Mouse (Mus musculus): ENCODE results near the gene Cx3cr1. TPM values are rescaled to one million over a fixed set of nuclear protein-coding genes. Genes with fewer than 3 reads are reported as not detected.

The Cx3cr1 gene
- polyA plus RNA-seq, 1 experiment: not detected

GRCm38 (mm10) chr9:120068047-120068446 lies 1.6 kb downstream of the Cx3cr1 start:
- Histone ChIP-seq H3K9ac (ENCODE audit: low read depth, poor library complexity, severe bottlenecking) (no peak overlapping the region), H3K36me3 (ENCODE audit: control insufficient read depth, insufficient read depth, low read length, poor library complexity, severe bottlenecking) (no peaks in the 10 kb centered on the region), H3K27me3 (ENCODE audit: control insufficient read depth, insufficient read depth, low read length, poor library complexity, severe bottlenecking) (no peaks in the 10 kb centered on the region), H3K9me3 (replicated peaks; ENCODE audit: control insufficient read depth, insufficient read depth, low read length, poor library complexity, severe bottlenecking) (no peaks in the 10 kb centered on the region), H3K4me1 (ENCODE audit: control insufficient read depth, insufficient read depth, low read length) (no peaks in the 10 kb centered on the region), H3K4me3 (ENCODE audit: low read depth, low read length) (no peak overlapping the region), H3K27ac (ENCODE audit: insufficient read depth, low read length) (no peak overlapping the region)
- no peak for TF ChIP-seq CTCF (IDR thresholded peaks at IDR 0.05; ENCODE audit: low read depth, low read length)
- TF ChIP-seq EP300 (IDR thresholded peaks at IDR 0.05; ENCODE audit: insufficient read depth, low read depth, low read length): no peak
- TF ChIP-seq POLR2A (IDR thresholded peaks at IDR 0.05; ENCODE audit: insufficient read depth, low read length): no peak

GRCm38 (mm10) chr9:120067609-120068008 lies 2.1 kb downstream of the Cx3cr1 start:
- Histone ChIP-seq H3K36me3 (ENCODE audit: control insufficient read depth, insufficient read depth, low read length, poor library complexity, severe bottlenecking) (no peaks in the 10 kb centered on the region), H3K4me1 (ENCODE audit: control insufficient read depth, insufficient read depth, low read length) (no peaks in the 10 kb centered on the region), H3K4me3 (ENCODE audit: low read depth, low read length) (no peak overlapping the region), H3K27ac (ENCODE audit: insufficient read depth, low read length) (no peak overlapping the region), H3K9ac (ENCODE audit: low read depth, poor library complexity, severe bottlenecking) (no peak overlapping the region), H3K27me3 (ENCODE audit: control insufficient read depth, insufficient read depth, low read length, poor library complexity, severe bottlenecking) (no peaks in the 10 kb centered on the region), H3K9me3 (replicated peaks; ENCODE audit: control insufficient read depth, insufficient read depth, low read length, poor library complexity, severe bottlenecking) (no peaks in the 10 kb centered on the region)
- no peak for TF ChIP-seq POLR2A (IDR thresholded peaks at IDR 0.05; ENCODE audit: insufficient read depth, low read length)

- H3K4me1 ChIP-seq (ENCODE audit: control insufficient read depth, insufficient read depth, low read length): no peaks in the 10 kb centered on the region
- H3K36me3 ChIP-seq (ENCODE audit: control insufficient read depth, insufficient read depth, low read length, poor library complexity, severe bottlenecking): no peaks in the 10 kb centered on the region
- TF ChIP-seq EP300 (IDR thresholded peaks at IDR 0.05; ENCODE audit: insufficient read depth, low read depth, low read length): no peak
- TF ChIP-seq POLR2A (IDR thresholded peaks at IDR 0.05; ENCODE audit: insufficient read depth, low read length): no peak
- no peak for TF ChIP-seq CTCF (IDR thresholded peaks at IDR 0.05; ENCODE audit: low read depth, low read length)
- no peak overlapping the region for H3K9ac ChIP-seq (ENCODE audit: low read depth, poor library complexity, severe bottlenecking)
- H3K27ac ChIP-seq (ENCODE audit: insufficient read depth, low read length): no peak overlapping the region
- no peak overlapping the region for H3K4me3 ChIP-seq (ENCODE audit: low read depth, low read length)
- H3K9me3 ChIP-seq (replicated peaks; ENCODE audit: control insufficient read depth, insufficient read depth, low read length, poor library complexity, severe bottlenecking): no peaks in the 10 kb centered on the region
- H3K27me3 ChIP-seq (ENCODE audit: control insufficient read depth, insufficient read depth, low read length, poor library complexity, severe bottlenecking): no peaks in the 10 kb centered on the region
Measured at GRCm38 (mm10) chr9:120064317-120064716, 5.4 kb downstream of the Cx3cr1 start.

GRCm38 (mm10) chr9:120058730-120059129 lies 10.9 kb downstream of the Cx3cr1 start:
- TF ChIP-seq CTCF (IDR thresholded peaks at IDR 0.05; ENCODE audit: low read depth, low read length) (no peak), POLR2A (IDR thresholded peaks at IDR 0.05; ENCODE audit: insufficient read depth, low read length) (no peak), EP300 (IDR thresholded peaks at IDR 0.05; ENCODE audit: insufficient read depth, low read depth, low read length) (no peak)
- no peak overlapping the region for H3K9ac ChIP-seq (ENCODE audit: low read depth, poor library complexity, severe bottlenecking)
- no peak overlapping the region for H3K27ac ChIP-seq (ENCODE audit: insufficient read depth, low read length)
- no peaks in the 10 kb centered on the region for H3K4me1 ChIP-seq (ENCODE audit: control insufficient read depth, insufficient read depth, low read length)
- no peaks in the 10 kb centered on the region for H3K9me3 ChIP-seq (replicated peaks; ENCODE audit: control insufficient read depth, insufficient read depth, low read length, poor library complexity, severe bottlenecking)
- H3K27me3 ChIP-seq (ENCODE audit: control insufficient read depth, insufficient read depth, low read length, poor library complexity, severe bottlenecking): no peaks in the 10 kb centered on the region
- no peak overlapping the region for H3K4me3 ChIP-seq (ENCODE audit: low read depth, low read length)
- no peaks in the 10 kb centered on the region for H3K36me3 ChIP-seq (ENCODE audit: control insufficient read depth, insufficient read depth, low read length, poor library complexity, severe bottlenecking)

GRCm38 (mm10) chr9:120056201-120056600 lies 13.5 kb downstream of the Cx3cr1 start:
- Histone ChIP-seq H3K9ac (ENCODE audit: low read depth, poor library complexity, severe bottlenecking) (no peak overlapping the region), H3K9me3 (replicated peaks; ENCODE audit: control insufficient read depth, insufficient read depth, low read length, poor library complexity, severe bottlenecking) (no peaks in the 10 kb centered on the region), H3K4me3 (ENCODE audit: low read depth, low read length) (no peak overlapping the region), H3K36me3 (ENCODE audit: control insufficient read depth, insufficient read depth, low read length, poor library complexity, severe bottlenecking) (no peaks in the 10 kb centered on the region), H3K27ac (ENCODE audit: insufficient read depth, low read length) (no peak overlapping the region), H3K4me1 (ENCODE audit: control insufficient read depth, insufficient read depth, low read length) (no peaks in the 10 kb centered on the region), H3K27me3 (ENCODE audit: control insufficient read depth, insufficient read depth, low read length, poor library complexity, severe bottlenecking) (no peaks in the 10 kb centered on the region)
- no peak for TF ChIP-seq CTCF (IDR thresholded peaks at IDR 0.05; ENCODE audit: low read depth, low read length)
- no peak for TF ChIP-seq EP300 (IDR thresholded peaks at IDR 0.05; ENCODE audit: insufficient read depth, low read depth, low read length)
- no peak for TF ChIP-seq POLR2A (IDR thresholded peaks at IDR 0.05; ENCODE audit: insufficient read depth, low read length)

- no peaks in the 10 kb centered on the region for H3K4me1 ChIP-seq (ENCODE audit: control insufficient read depth, insufficient read depth, low read length)
- no peak overlapping the region for H3K4me3 ChIP-seq (ENCODE audit: low read depth, low read length)
- H3K9me3 ChIP-seq (replicated peaks; ENCODE audit: control insufficient read depth, insufficient read depth, low read length, poor library complexity, severe bottlenecking): no peaks in the 10 kb centered on the region
- H3K27me3 ChIP-seq (ENCODE audit: control insufficient read depth, insufficient read depth, low read length, poor library complexity, severe bottlenecking): no peaks in the 10 kb centered on the region
- H3K36me3 ChIP-seq (ENCODE audit: control insufficient read depth, insufficient read depth, low read length, poor library complexity, severe bottlenecking): no peaks in the 10 kb centered on the region
- TF ChIP-seq POLR2A (IDR thresholded peaks at IDR 0.05; ENCODE audit: insufficient read depth, low read length): no peak
- TF ChIP-seq CTCF (IDR thresholded peaks at IDR 0.05; ENCODE audit: low read depth, low read length): no peak
- no peak for TF ChIP-seq EP300 (IDR thresholded peaks at IDR 0.05; ENCODE audit: insufficient read depth, low read depth, low read length)
- no peak overlapping the region for H3K9ac ChIP-seq (ENCODE audit: low read depth, poor library complexity, severe bottlenecking)
- no peak overlapping the region for H3K27ac ChIP-seq (ENCODE audit: insufficient read depth, low read length)
Measured at GRCm38 (mm10) chr9:120054545-120055277, 15.0 kb downstream of the Cx3cr1 start.
